Mouse (Mus musculus) forebrain, embryonic 16.5 days (tissue): ENCODE results near the gene Add2. TPM values are rescaled to one million over a fixed set of nuclear protein-coding genes. Genes with fewer than 3 reads are reported as not detected.

Source experiments
- polyA plus RNA-seq: library from polyadenylated mRNA; unstranded; fragments of >200 nt; fragmentation: Nextera tagmentation; extraction: Ambion mirVana; gene quantifications from 2 replicates; pipeline ENCODE4 v1.2.1, GENCODE M21; 2015

Gene Add2
- polyA plus RNA-seq, 1 experiment from 2014 or later, result 243 TPM

Other genes starting within 250 kb of the Add2 start
- not detected in 2 replicates for gene Nat8f6, start 207.7 kb upstream of the Add2 start, polyA plus RNA-seq
- not detected in 2 replicates for gene Nat8f5, start 207.7 kb upstream of the Add2 start, polyA plus RNA-seq
- gene Nat8, start 196.6 kb upstream of the Add2 start, polyA plus RNA-seq, result not detected in 2 replicates
- not detected in 2 replicates for gene Nat8f2, start 159.5 kb upstream of the Add2 start, polyA plus RNA-seq
- 6.3 and 6.5 TPM in 2 replicates for gene Nat8f4, start 123.8 kb upstream of the Add2 start, polyA plus RNA-seq
- gene Tprkb, start 116.8 kb upstream of the Add2 start, polyA plus RNA-seq, result 50.4 and 57.0 TPM in 2 replicates
- gene Nat8f1, start 113.0 kb upstream of the Add2 start, polyA plus RNA-seq, result 12.3 and 12.4 TPM in 2 replicates
- 42.4 and 56.3 TPM in 2 replicates for gene Dusp11, start 67.0 kb upstream of the Add2 start, polyA plus RNA-seq
- gene Figla, start 12.5 kb upstream of the Add2 start, polyA plus RNA-seq, result not detected in 2 replicates
- gene Tgfa, start 166.5 kb downstream of the Add2 start, polyA plus RNA-seq, result 14.6 and 19.7 TPM in 2 replicates